Mouse (Mus musculus): ENCODE results near the gene Ccdc13.
A peak's percentile ranks its signal among the peaks of the same experiment; 100 is the strongest.

Gene Ccdc13

GRCm38 (mm10) chr9:121759091-121760081 is 79.9 kb downstream of the Ccdc13 start, which contains the start of gene Zfp651:
Zfp651 (plus strand) TSS chr9:121759330.
- peak; percentile 37 for DNase-seq

GRCm38 (mm10) chr9:121757835-121758814 is 81.1 kb downstream of the Ccdc13 start:
- DNase-seq: peak; percentile 28

GRCm38 (mm10) chr9:121757432-121757831 is 81.8 kb downstream of the Ccdc13 start:
- DNase-seq: peak; percentile 23

DNA sequence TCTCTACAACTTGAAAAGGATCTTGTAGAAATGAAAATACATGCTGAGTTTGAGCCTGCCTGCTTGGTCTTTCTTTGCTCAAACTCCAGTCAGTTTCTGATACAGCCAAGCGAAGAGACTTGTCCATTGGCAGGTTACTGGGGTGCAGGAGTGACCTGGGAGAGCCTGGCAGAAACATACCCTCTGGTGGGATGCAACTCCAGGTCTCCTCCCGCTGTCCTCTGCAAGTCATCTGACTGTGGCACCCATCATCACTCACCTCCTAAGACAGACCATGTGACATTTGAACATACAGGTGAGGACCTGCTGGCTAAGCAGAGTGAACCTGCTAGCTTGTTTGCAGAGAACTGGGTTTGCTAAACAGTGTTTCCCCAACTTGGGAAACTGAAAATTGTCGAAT is 82.5 kb downstream of the Ccdc13 start:
- no peak for DNase-seq

GRCm38 (mm10) chr9:121754624-121755023 is 84.6 kb downstream of the Ccdc13 start:
- DNase-seq: no peak

DNA sequence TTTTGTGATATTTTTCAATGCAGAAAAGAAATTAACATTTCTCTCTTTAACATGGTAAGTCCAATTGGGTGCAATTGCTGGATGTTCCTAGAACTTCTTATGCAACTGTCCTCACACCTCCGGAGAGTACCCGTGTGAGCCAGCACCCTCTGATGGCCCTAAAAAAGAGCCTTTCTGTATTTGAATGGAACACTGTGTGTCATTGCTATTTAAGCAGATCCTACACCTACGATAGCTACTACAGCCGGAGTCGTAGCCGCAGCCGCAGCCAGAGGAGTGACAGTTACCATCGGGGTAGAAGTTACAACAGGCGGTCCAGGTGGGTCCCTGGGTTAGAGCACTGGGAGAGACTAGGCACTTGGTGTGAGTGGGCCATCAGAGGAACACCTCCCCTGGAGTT is 86.5 kb downstream of the Ccdc13 start:
- no peak for DNase-seq
